Mouse (Mus musculus) midbrain, embryonic 10.5 days (tissue): Measurements from ENCODE around the gene Eif3d. TPM values are rescaled to one million over a fixed set of nuclear protein-coding genes. Genes with fewer than 3 reads are reported as not detected.

ENCODE experiments used
- DNase-seq: peaks from one replicate; pipeline ENCODE4 v3.0.0-alpha.2; 2017; ENCODE audit warnings: low spot score
- H3K27ac ChIP-seq: fragments of 300-500 bp; sonication (generic); replicated peaks from 2 replicates; pipeline ENCODE4 v1.5.1; 2016; ENCODE audit warnings: mild to moderate bottlenecking
- H3K27me3 ChIP-seq: fragments of 300-500 bp; sonication (generic); 2 replicates; pipeline ENCODE4 v1.6.1; 2016; ENCODE audit warnings: low read depth, mild to moderate bottlenecking; ENCODE audit not compliant: poor library complexity, severe bottlenecking
- H3K36me3 ChIP-seq: fragments of 300-500 bp; sonication (generic); 2 replicates; pipeline ENCODE4 v1.6.1; 2016; ENCODE audit warnings: mild to moderate bottlenecking, moderate library complexity
- H3K4me1 ChIP-seq: fragments of 300-500 bp; sonication (generic); 2 replicates; pipeline ENCODE4 v1.6.1; 2016
- H3K4me3 ChIP-seq: fragments of 300-500 bp; sonication (generic); 2 replicates; pipeline ENCODE4 v1.5.1; 2016; ENCODE audit warnings: mild to moderate bottlenecking, moderate library complexity
- H3K9me3 ChIP-seq: fragments of 300-500 bp; sonication (generic); replicated peaks from 2 replicates; pipeline ENCODE4 v1.6.1; 2016; ENCODE audit warnings: mild to moderate bottlenecking
- WGBS: fragments of 180-500 bp; shearing (Covaris S2); methylation state at CpG from one replicate; pipeline ENCODE4 v1.1.7; 2016; 5-methylcytosine and 5-hydroxymethylcytosine counted together
- polyA plus RNA-seq: library from polyadenylated mRNA; unstranded; fragments of >200 nt; fragmentation: Nextera tagmentation; extraction: Ambion mirVana; gene quantifications from 2 replicates; pipeline ENCODE4 v1.2.1, GENCODE M21; 2016

Eif3d gene
- polyA plus RNA-seq, 1 experiment from 2014 or later, result 263 TPM

- Histone ChIP-seq H3K27me3 (peaks cover 17% of the 10 kb centered on the region), H3K4me3 (no peak overlapping the region), H3K9me3 (no peaks in the 10 kb centered on the region), H3K27ac (no peak overlapping the region), H3K4me1 (peaks cover 32% of the 10 kb centered on the region), H3K36me3 (peaks cover 30% of the 10 kb centered on the region)
- DNase-seq, result no peak
- 30% methylated on average over 2 of the region's 2 CpGs for WGBS
Measured at GRCm38 (mm10) chr15:77911065-77911464, 59.5 kb downstream of the Eif3d start.

Other genes starting within 250 kb of the Eif3d start
- not detected in 2 replicates for gene Apol9b, start 241.8 kb downstream of the Eif3d start, polyA plus RNA-seq
- gene Apol8, start 213.8 kb downstream of the Eif3d start, polyA plus RNA-seq, result 0.07 and 0.12 TPM in 2 replicates
- gene Myh9, start 128.6 kb downstream of the Eif3d start, polyA plus RNA-seq, result 29.0 and 29.4 TPM in 2 replicates
- gene Txn2, start 41.8 kb downstream of the Eif3d start, polyA plus RNA-seq, result 285 and 291 TPM in 2 replicates
- 6.4 and 6.5 TPM in 2 replicates for gene Foxred2, start 14.1 kb downstream of the Eif3d start, polyA plus RNA-seq
- 0.22 and 0.60 TPM in 2 replicates for gene Cacng2, start 149.2 kb upstream of the Eif3d start, polyA plus RNA-seq
- 172 and 181 TPM in 2 replicates for gene Ift27, start 203.3 kb upstream of the Eif3d start, polyA plus RNA-seq
- 0.12 TPM in 1 of 2 replicates, not detected in the other for gene Pvalb, start 235.6 kb upstream of the Eif3d start, polyA plus RNA-seq